Mouse (Mus musculus) layer of hippocampus, adult 18-20 months (tissue): Measurements from ENCODE around the gene Capn5. TPM values are rescaled to one million over a fixed set of nuclear protein-coding genes. Genes with fewer than 3 reads are reported as not detected.

ENCODE experiments used
- DNase-seq, 2 experiments: peaks; one replicate each; pipeline ENCODE4 v3.0.0; 2022; ENCODE audit warnings: low spot score in 2 of 2
- total RNA-seq, 2 experiments: library from RNA; stranded (reverse); gene quantifications; 2 replicates each; pipeline ENCODE4 v1.2.3; 2021

Gene Capn5
- total RNA-seq, 2 experiments from 2014 or later: 43.4 to 47.4 TPM

GRCm38 (mm10) chr7:98149802-98150201 lies 28.3 kb downstream of the Capn5 start:
- no peak for DNase-seq

- no peak for DNase-seq
These were observed 29.2 kb downstream of the Capn5 start for GRCm38 (mm10) chr7:98148721-98149407.

- no peak for DNase-seq
These were observed 30.3 kb downstream of the Capn5 start for GRCm38 (mm10) chr7:98147766-98148165.

GRCm38 (mm10) chr7:98146447-98146845 lies 31.6 kb downstream of the Capn5 start:
- DNase-seq: peak in 1 of 2 experiments; percentile 40

- DNase-seq: peak in 1 of 2 experiments; percentile 45
These were observed 32.1 kb downstream of the Capn5 start for GRCm38 (mm10) chr7:98145842-98146446.

- no peak for DNase-seq
These were observed 32.7 kb downstream of the Capn5 start, which contains the start of gene Omp for GRCm38 (mm10) chr7:98145402-98145801. TSS of gene Omp (minus strand) at chr7:98145502.

GRCm38 (mm10) chr7:98142648-98143047 lies 35.4 kb downstream of the Capn5 start:
- DNase-seq: no peak

GRCm38 (mm10) chr7:98142247-98142646 lies 35.8 kb downstream of the Capn5 start:
- no peak for DNase-seq

GRCm38 (mm10) chr7:98141206-98141605 lies 36.9 kb downstream of the Capn5 start:
- no peak for DNase-seq

GRCm38 (mm10) chr7:98140597-98140996 lies 37.5 kb downstream of the Capn5 start:
- DNase-seq: no peak

- DNase-seq: no peak
These were observed 38.9 kb downstream of the Capn5 start for GRCm38 (mm10) chr7:98139216-98139615.

GRCm38 (mm10) chr7:98137995-98138394 lies 40.1 kb downstream of the Capn5 start:
- no peak for DNase-seq

GRCm38 (mm10) chr7:98137583-98137982 lies 40.5 kb downstream of the Capn5 start:
- DNase-seq: no peak

- no peak for DNase-seq
These were observed 46.3 kb downstream of the Capn5 start for GRCm38 (mm10) chr7:98131751-98132150.

- no peak for DNase-seq
These were observed 52.6 kb downstream of the Capn5 start for GRCm38 (mm10) chr7:98125473-98125872.

- DNase-seq: no peak
These were observed 53.4 kb downstream of the Capn5 start for GRCm38 (mm10) chr7:98124701-98125100.

GRCm38 (mm10) chr7:98121673-98122072 lies 56.4 kb downstream of the Capn5 start:
- DNase-seq: no peak

- DNase-seq: no peak
These were observed 56.8 kb downstream of the Capn5 start for GRCm38 (mm10) chr7:98121241-98121640.

GRCm38 (mm10) chr7:98120325-98120724 lies 57.7 kb downstream of the Capn5 start:
- DNase-seq: peak; percentile 48 to 78

- no peak for DNase-seq
These were observed 58.2 kb downstream of the Capn5 start for GRCm38 (mm10) chr7:98119961-98120232.

GRCm38 (mm10) chr7:98119179-98119960 lies 58.7 kb downstream of the Capn5 start, which contains the start of gene Myo7a:
TSS of gene Myo7a (minus strand) at chr7:98119524.
- no peak for DNase-seq

- DNase-seq: no peak
These were observed 60.9 kb downstream of the Capn5 start for GRCm38 (mm10) chr7:98117012-98117660.
